Mouse (Mus musculus) embryonic facial prominence, embryonic 13.5 days (tissue): Measurements from ENCODE around the gene Slc25a17. TPM values are rescaled to one million over a fixed set of nuclear protein-coding genes. Genes with fewer than 3 reads are reported as not detected.

ENCODE experiments used
- ATAC-seq: fragments of 200-750 bp; cut with Nextera tagmentation; 2 replicates; pipeline ENCODE4 v1.8.0; 2017; ENCODE audit warnings: low read depth; ENCODE audit not compliant: insufficient number of reproducible peaks, insufficient read depth, low FRiP score, low TSS enrichment
- H3K27ac ChIP-seq: fragments of 300-500 bp; sonication (generic); 2 replicates; pipeline ENCODE4 v1.5.1; 2015; ENCODE audit warnings: moderate library complexity, mild to moderate bottlenecking, inconsistent platforms
- H3K27me3 ChIP-seq: fragments of 300-500 bp; sonication (generic); 2 replicates; pipeline ENCODE4 v1.6.1; 2015; ENCODE audit warnings: mild to moderate bottlenecking, inconsistent platforms
- H3K36me3 ChIP-seq: fragments of 300-500 bp; sonication (generic); 2 replicates; pipeline ENCODE4 v1.6.1; 2015; ENCODE audit warnings: mild to moderate bottlenecking, inconsistent platforms
- H3K4me1 ChIP-seq: fragments of 300-500 bp; sonication (generic); 2 replicates; pipeline ENCODE4 v1.6.1; 2015; ENCODE audit warnings: inconsistent platforms
- H3K4me2 ChIP-seq: fragments of 300-500 bp; sonication (generic); 2 replicates; pipeline ENCODE4 v1.6.1; 2015; ENCODE audit warnings: moderate library complexity, mild to moderate bottlenecking, inconsistent platforms
- H3K4me3 ChIP-seq: fragments of 300-500 bp; sonication (generic); 2 replicates; pipeline ENCODE4 v1.5.1; 2015; ENCODE audit warnings: mild to moderate bottlenecking, inconsistent platforms
- H3K9ac ChIP-seq: fragments of 300-500 bp; sonication (generic); 2 replicates; pipeline ENCODE4 v1.6.1; 2015; ENCODE audit warnings: mild to moderate bottlenecking, inconsistent platforms
- H3K9me3 ChIP-seq: fragments of 300-500 bp; sonication (generic); 2 replicates; pipeline ENCODE4 v1.6.1; 2016; ENCODE audit warnings: inconsistent platforms
- WGBS: fragments of 180-500 bp; shearing (Covaris S2); methylation state at CpG from one replicate; pipeline ENCODE4 v1.1.7; 2015; ENCODE audit warnings: mixed read lengths; 5-methylcytosine and 5-hydroxymethylcytosine counted together
- polyA plus RNA-seq: library from polyadenylated mRNA; unstranded; fragments of >200 nt; fragmentation: Nextera tagmentation; extraction: Ambion mirVana; gene quantifications from 2 replicates; pipeline ENCODE4 v1.2.1, GENCODE M21; 2015

The Slc25a17 gene
- polyA plus RNA-seq, 1 experiment from 2014 or later: 128 TPM

- WGBS: 73% methylated on average over 1 of the region's 1 CpGs
- H3K9ac ChIP-seq: no peak overlapping the region
- H3K9me3 ChIP-seq: no peaks in the 10 kb centered on the region
- H3K27ac ChIP-seq: no peak overlapping the region
- H3K27me3 ChIP-seq: no peaks in the 10 kb centered on the region
- H3K36me3 ChIP-seq: peaks cover 79% of the 10 kb centered on the region
- no peaks in the 10 kb centered on the region for H3K4me1 ChIP-seq
- H3K4me3 ChIP-seq: no peak overlapping the region
- ATAC-seq: no peak
- no peak overlapping the region for H3K4me2 ChIP-seq
Observed at GRCm38 (mm10) chr15:81370356-81370755, 9.7 kb upstream of the Slc25a17 start.

GRCm38 (mm10) chr15:81368601-81369000 lies 8.0 kb upstream of the Slc25a17 start:
- Histone ChIP-seq H3K9ac (no peak overlapping the region), H3K4me1 (no peaks in the 10 kb centered on the region), H3K27ac (no peak overlapping the region), H3K9me3 (no peaks in the 10 kb centered on the region), H3K4me3 (no peak overlapping the region), H3K27me3 (no peaks in the 10 kb centered on the region), H3K36me3 (peaks cover 82% of the 10 kb centered on the region), H3K4me2 (no peak overlapping the region)
- WGBS: 85% methylated on average over 1 of the region's 1 CpGs
- no peak for ATAC-seq

GRCm38 (mm10) chr15:81366241-81366640 lies 5.6 kb upstream of the Slc25a17 start:
- H3K36me3 ChIP-seq: peaks cover 72% of the 10 kb centered on the region

GRCm38 (mm10) chr15:81365246-81365645 lies 4.6 kb upstream of the Slc25a17 start:
- H3K4me3 ChIP-seq: no peak overlapping the region
- 86% methylated on average over 8 of the region's 8 CpGs for WGBS
- H3K9ac ChIP-seq: no peak overlapping the region
- H3K27ac ChIP-seq: no peak overlapping the region
- ATAC-seq: no peak
- H3K4me1 ChIP-seq: peaks cover 14% of the 10 kb centered on the region
- H3K9me3 ChIP-seq: no peaks in the 10 kb centered on the region
- no peak overlapping the region for H3K4me2 ChIP-seq
- peaks cover 62% of the 10 kb centered on the region for H3K36me3 ChIP-seq
- no peaks in the 10 kb centered on the region for H3K27me3 ChIP-seq

More at GRCm38 (mm10) chr15:81366241-81366640, 5.6 kb upstream of the Slc25a17 start:
- Histone ChIP-seq H3K27ac (no peak overlapping the region), H3K4me3 (no peak overlapping the region), H3K9ac (no peak overlapping the region), H3K4me2 (no peak overlapping the region), H3K27me3 (no peaks in the 10 kb centered on the region), H3K4me1 (peaks cover 11% of the 10 kb centered on the region; the same call in 1 of the 2 replicates), H3K9me3 (no peaks in the 10 kb centered on the region)
- 85% methylated on average over 4 of the region's 4 CpGs for WGBS
- no peak for ATAC-seq

GRCm38 (mm10) chr15:81364271-81364670 lies 3.7 kb upstream of the Slc25a17 start:
- no peak overlapping the region for H3K4me3 ChIP-seq
- no peak overlapping the region for H3K27ac ChIP-seq
- no peaks in the 10 kb centered on the region for H3K9me3 ChIP-seq
- no peak overlapping the region for H3K4me2 ChIP-seq
- no peak for ATAC-seq
- H3K27me3 ChIP-seq: no peaks in the 10 kb centered on the region
- peaks cover 57% of the 10 kb centered on the region for H3K36me3 ChIP-seq
- no peak overlapping the region for H3K9ac ChIP-seq
- 95% methylated on average over 1 of the region's 1 CpGs for WGBS
- H3K4me1 ChIP-seq: peaks cover 24% of the 10 kb centered on the region

GRCm38 (mm10) chr15:81362501-81362900 lies 1.9 kb upstream of the Slc25a17 start:
- H3K27ac ChIP-seq: no peak overlapping the region
- H3K4me3 ChIP-seq: no peak overlapping the region
- no peak overlapping the region for H3K9ac ChIP-seq
- no peaks in the 10 kb centered on the region for H3K9me3 ChIP-seq
- 58% methylated on average over 1 of the region's 1 CpGs for WGBS
- ATAC-seq: no peak
- peaks cover 34% of the 10 kb centered on the region for H3K4me1 ChIP-seq
- H3K36me3 ChIP-seq: peaks cover 47% of the 10 kb centered on the region
- no peak overlapping the region for H3K4me2 ChIP-seq
- H3K27me3 ChIP-seq: no peaks in the 10 kb centered on the region

- no peak for ATAC-seq
- Histone ChIP-seq H3K9ac (no peak overlapping the region), H3K27ac (peak overlapping the region; percentile 91), H3K4me2 (peak overlapping the region; percentile 80), H3K4me3 (peak overlapping the region; percentile 77; the same call in 1 of the 2 replicates), H3K36me3 (peaks cover 38% of the 10 kb centered on the region), H3K27me3 (no peaks in the 10 kb centered on the region), H3K4me1 (peaks cover 40% of the 10 kb centered on the region), H3K9me3 (no peaks in the 10 kb centered on the region)
- WGBS: 45% methylated on average over 10 of the region's 10 CpGs
Observed at GRCm38 (mm10) chr15:81361417-81362015, 904 bp upstream of the Slc25a17 start.

- peak overlapping the region; percentile 89; the same call in 1 of the 2 replicates for H3K9ac ChIP-seq
- H3K4me3 ChIP-seq: peak overlapping the region; percentile 77
- no peaks in the 10 kb centered on the region for H3K27me3 ChIP-seq
- no peaks in the 10 kb centered on the region for H3K9me3 ChIP-seq
- ATAC-seq: peak; percentile 60
- H3K4me2 ChIP-seq: peak overlapping the region; percentile 80
- peaks cover 33% of the 10 kb centered on the region for H3K36me3 ChIP-seq
- H3K27ac ChIP-seq: peak overlapping the region; percentile 91
- H3K4me1 ChIP-seq: peaks cover 40% of the 10 kb centered on the region
- 30% methylated on average over 6 of the region's 6 CpGs for WGBS
Observed at GRCm38 (mm10) chr15:81361022-81361404, 401 bp upstream of the Slc25a17 start.

GRCm38 (mm10) chr15:81359421-81359820 lies 1.2 kb downstream of the Slc25a17 start:
- WGBS: 88% methylated on average over 5 of the region's 5 CpGs
- Histone ChIP-seq H3K27me3 (no peaks in the 10 kb centered on the region), H3K9me3 (no peaks in the 10 kb centered on the region), H3K9ac (no peak overlapping the region), H3K4me2 (peak overlapping the region; percentile 80), H3K36me3 (peaks cover 20% of the 10 kb centered on the region), H3K4me1 (peaks cover 40% of the 10 kb centered on the region), H3K4me3 (peak overlapping the region; percentile 77), H3K27ac (no peak overlapping the region)
- no peak for ATAC-seq

- Histone ChIP-seq H3K4me2 (peak overlapping the region; percentile 80; the same call in 1 of the 2 replicates), H3K27me3 (no peaks in the 10 kb centered on the region), H3K4me3 (no peak overlapping the region), H3K9me3 (no peaks in the 10 kb centered on the region), H3K27ac (no peak overlapping the region), H3K9ac (no peak overlapping the region), H3K36me3 (peaks cover 20% of the 10 kb centered on the region), H3K4me1 (peaks cover 40% of the 10 kb centered on the region)
- ATAC-seq: no peak
- 87% methylated on average over 3 of the region's 3 CpGs for WGBS
Observed at GRCm38 (mm10) chr15:81358943-81359342, 1.7 kb downstream of the Slc25a17 start.

- Histone ChIP-seq H3K4me1 (peaks cover 34% of the 10 kb centered on the region), H3K4me3 (no peak overlapping the region), H3K27me3 (no peaks in the 10 kb centered on the region), H3K4me2 (no peak overlapping the region), H3K36me3 (peaks cover 8% of the 10 kb centered on the region; the same call in 1 of the 2 replicates), H3K9ac (no peak overlapping the region), H3K27ac (peak overlapping the region; percentile 55; the same call in 1 of the 2 replicates), H3K9me3 (no peaks in the 10 kb centered on the region)
- 51% methylated on average over 5 of the region's 5 CpGs for WGBS
- ATAC-seq: no peak
Observed at GRCm38 (mm10) chr15:81356946-81357345, 3.7 kb downstream of the Slc25a17 start.

- no peak overlapping the region for H3K4me2 ChIP-seq
- H3K9me3 ChIP-seq: no peaks in the 10 kb centered on the region
- H3K27me3 ChIP-seq: no peaks in the 10 kb centered on the region
- H3K36me3 ChIP-seq: peaks cover 8% of the 10 kb centered on the region; the same call in 1 of the 2 replicates
- 67% methylated on average over 3 of the region's 3 CpGs for WGBS
- no peak overlapping the region for H3K4me3 ChIP-seq
- H3K27ac ChIP-seq: no peak overlapping the region
- peaks cover 30% of the 10 kb centered on the region for H3K4me1 ChIP-seq
- no peak overlapping the region for H3K9ac ChIP-seq
- ATAC-seq: no peak
Observed at GRCm38 (mm10) chr15:81355146-81355761, 5.4 kb downstream of the Slc25a17 start.
